Mouse (Mus musculus): ENCODE data around the gene 7420426K07Rik. TPM values are rescaled to one million over a fixed set of nuclear protein-coding genes. Genes with fewer than 3 reads are reported as not detected.

The 7420426K07Rik gene
- polyA plus RNA-seq, 1 experiment, result not detected

DNA sequence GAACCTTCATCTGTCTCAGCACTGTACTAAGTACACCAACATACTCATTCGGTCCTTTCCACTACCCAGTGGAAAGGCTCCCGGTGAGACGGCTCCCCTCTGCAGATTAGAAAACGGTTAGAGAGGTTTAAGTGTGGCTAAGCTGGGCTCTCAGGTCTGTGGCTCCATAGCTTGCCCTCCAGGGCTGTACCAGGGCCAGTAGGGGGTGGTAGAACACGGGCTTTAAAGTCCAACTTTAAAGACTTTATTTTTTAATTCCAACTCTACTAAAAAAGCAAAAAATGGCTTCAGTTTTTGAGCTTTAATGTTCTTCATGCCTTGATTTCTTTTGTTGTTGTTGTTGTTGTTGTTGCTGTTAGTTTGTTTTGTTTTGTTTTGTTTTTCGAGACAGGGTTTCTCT is 21.3 kb downstream of the 7420426K07Rik start:
- H3K4me3 ChIP-seq (ENCODE audit: extremely low read depth, insufficient read depth, insufficient read length), result no peak overlapping the region
- no peaks in the 10 kb centered on the region for H3K27me3 ChIP-seq (ENCODE audit: control insufficient read depth, insufficient read depth, low read length)
- DNase-seq (ENCODE audit: low read depth in 1 of 2, low spot score in 2 of 2), result no peak
- WGBS, result 64% methylated on average over 6 of the region's 6 CpGs
- TF ChIP-seq CTCF (IDR thresholded peaks at IDR 0.05; ENCODE audit: extremely low read depth, insufficient read depth, insufficient read length, insufficient replicate concordance), result no peak
- TF ChIP-seq POLR2A (IDR thresholded peaks at IDR 0.05; ENCODE audit: low read depth, low read length), result no peak
- H3K27ac ChIP-seq (ENCODE audit: insufficient read depth, low read length), result no peak overlapping the region
- no peaks in the 10 kb centered on the region for H3K36me3 ChIP-seq (ENCODE audit: control insufficient read depth, insufficient read depth, low read length)
- no peaks in the 10 kb centered on the region for H3K4me1 ChIP-seq (ENCODE audit: control insufficient read depth, insufficient read depth, insufficient read length)

DNA sequence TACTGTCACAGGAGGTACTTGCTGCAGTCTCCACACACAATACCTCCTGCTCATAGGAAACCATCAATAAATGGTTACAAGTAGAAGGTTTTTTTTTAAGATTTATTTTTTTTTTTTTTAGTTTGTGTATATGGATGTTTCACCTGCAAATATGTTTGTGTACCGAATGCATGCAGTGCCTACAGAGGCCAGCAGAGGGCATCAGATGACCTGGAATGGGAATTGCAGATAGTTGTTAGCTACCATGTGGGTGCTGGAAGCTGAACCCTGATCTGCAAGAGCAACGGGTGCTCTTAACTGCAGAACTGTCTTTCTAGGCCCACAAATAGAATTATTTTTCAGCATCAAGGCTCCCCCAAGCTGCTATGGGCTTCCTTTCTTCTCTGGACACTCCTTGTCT is 26.6 kb downstream of the 7420426K07Rik start:
- 85% methylated on average over 2 of the region's 2 CpGs for WGBS
- Histone ChIP-seq H3K27me3 (ENCODE audit: control insufficient read depth, insufficient read depth, low read length) (no peaks in the 10 kb centered on the region), H3K4me3 (ENCODE audit: extremely low read depth, insufficient read depth, insufficient read length) (no peak overlapping the region), H3K36me3 (ENCODE audit: control insufficient read depth, insufficient read depth, low read length) (no peaks in the 10 kb centered on the region), H3K27ac (ENCODE audit: insufficient read depth, low read length) (no peak overlapping the region), H3K4me1 (ENCODE audit: control insufficient read depth, insufficient read depth, insufficient read length) (no peaks in the 10 kb centered on the region)
- no peak for DNase-seq (ENCODE audit: low read depth in 1 of 2, low spot score in 2 of 2)
- no peak for TF ChIP-seq CTCF (IDR thresholded peaks at IDR 0.05; ENCODE audit: extremely low read depth, insufficient read depth, insufficient read length, insufficient replicate concordance)
- no peak for TF ChIP-seq POLR2A (IDR thresholded peaks at IDR 0.05; ENCODE audit: low read depth, low read length)

DNA sequence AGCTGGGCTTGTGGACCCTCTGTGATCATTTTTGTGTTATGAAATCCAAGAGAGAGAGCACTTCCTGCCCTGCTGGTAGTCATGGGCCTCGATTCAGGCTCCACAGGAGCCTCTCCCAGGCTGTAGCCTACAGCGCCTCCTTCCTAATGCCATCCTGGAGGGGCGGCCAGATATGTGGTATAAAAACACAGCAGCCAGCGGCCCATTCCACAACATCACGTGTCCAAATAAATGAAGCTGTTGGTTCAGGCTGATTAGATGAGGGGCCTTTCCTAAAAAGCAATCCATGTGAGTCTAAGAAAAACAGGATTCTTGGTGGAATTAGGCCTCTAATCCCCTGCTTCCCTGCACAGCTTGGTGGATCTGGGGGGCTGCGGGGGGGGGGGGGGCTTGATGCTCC is 30.0 kb downstream of the 7420426K07Rik start:
- DNase-seq (ENCODE audit: low read depth in 1 of 2, low spot score in 2 of 2), result no peak
- 65% methylated on average over 6 of the region's 6 CpGs for WGBS
- Histone ChIP-seq H3K4me3 (ENCODE audit: extremely low read depth, insufficient read depth, insufficient read length) (no peak overlapping the region), H3K4me1 (ENCODE audit: control insufficient read depth, insufficient read depth, insufficient read length) (no peaks in the 10 kb centered on the region), H3K27ac (ENCODE audit: insufficient read depth, low read length) (no peak overlapping the region), H3K27me3 (ENCODE audit: control insufficient read depth, insufficient read depth, low read length) (no peaks in the 10 kb centered on the region), H3K36me3 (ENCODE audit: control insufficient read depth, insufficient read depth, low read length) (no peaks in the 10 kb centered on the region)
- TF ChIP-seq POLR2A (IDR thresholded peaks at IDR 0.05; ENCODE audit: low read depth, low read length), result no peak
- no peak for TF ChIP-seq CTCF (IDR thresholded peaks at IDR 0.05; ENCODE audit: extremely low read depth, insufficient read depth, insufficient read length, insufficient replicate concordance)

DNA sequence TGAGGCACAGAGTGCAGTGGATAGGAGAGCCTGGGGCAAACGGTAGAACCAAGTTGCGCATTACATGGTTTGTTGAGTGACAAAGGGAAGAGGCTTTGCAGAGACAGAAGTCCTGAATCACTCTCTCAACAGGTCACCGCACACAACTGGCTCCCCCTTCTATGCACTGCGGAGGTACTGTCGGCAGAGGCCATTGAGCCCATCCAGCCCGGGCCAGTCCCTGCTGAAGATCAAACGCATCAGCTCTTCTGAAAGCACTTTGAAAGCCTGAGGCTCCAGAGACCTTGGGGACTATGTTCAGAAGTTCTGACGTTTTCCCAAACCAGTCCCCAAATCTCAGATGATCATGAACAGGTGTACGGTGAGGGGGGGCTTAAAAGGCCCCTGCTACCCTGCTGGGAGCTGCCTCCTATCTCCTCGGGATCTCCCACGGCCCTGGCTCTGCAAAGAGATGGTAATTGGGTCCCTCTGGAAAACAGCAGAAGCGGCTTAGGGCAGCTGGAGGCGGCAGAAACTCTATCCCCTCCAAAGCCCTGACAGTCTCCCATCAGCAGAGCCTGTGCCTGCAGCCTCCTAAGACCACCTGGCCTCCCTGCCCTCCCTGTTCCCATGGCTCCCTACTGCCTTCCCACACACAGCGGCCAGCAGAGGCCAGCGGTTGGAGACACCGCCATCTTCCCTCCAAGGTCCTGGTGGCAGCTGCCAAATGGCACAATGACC is 32.4 kb downstream of the 7420426K07Rik start:
- Histone ChIP-seq H3K4me3 (ENCODE audit: extremely low read depth, insufficient read depth, insufficient read length) (no peak overlapping the region), H3K4me1 (ENCODE audit: control insufficient read depth, insufficient read depth, insufficient read length) (no peaks in the 10 kb centered on the region), H3K36me3 (ENCODE audit: control insufficient read depth, insufficient read depth, low read length) (no peaks in the 10 kb centered on the region), H3K27ac (ENCODE audit: insufficient read depth, low read length) (no peak overlapping the region), H3K27me3 (ENCODE audit: control insufficient read depth, insufficient read depth, low read length) (no peaks in the 10 kb centered on the region)
- DNase-seq (ENCODE audit: low read depth in 1 of 2, low spot score in 2 of 2), result no peak
- WGBS, result 33% methylated on average over 16 of the region's 16 CpGs
- no peak for TF ChIP-seq POLR2A (IDR thresholded peaks at IDR 0.05; ENCODE audit: low read depth, low read length)
- no peak for TF ChIP-seq CTCF (IDR thresholded peaks at IDR 0.05; ENCODE audit: extremely low read depth, insufficient read depth, insufficient read length, insufficient replicate concordance)

DNA sequence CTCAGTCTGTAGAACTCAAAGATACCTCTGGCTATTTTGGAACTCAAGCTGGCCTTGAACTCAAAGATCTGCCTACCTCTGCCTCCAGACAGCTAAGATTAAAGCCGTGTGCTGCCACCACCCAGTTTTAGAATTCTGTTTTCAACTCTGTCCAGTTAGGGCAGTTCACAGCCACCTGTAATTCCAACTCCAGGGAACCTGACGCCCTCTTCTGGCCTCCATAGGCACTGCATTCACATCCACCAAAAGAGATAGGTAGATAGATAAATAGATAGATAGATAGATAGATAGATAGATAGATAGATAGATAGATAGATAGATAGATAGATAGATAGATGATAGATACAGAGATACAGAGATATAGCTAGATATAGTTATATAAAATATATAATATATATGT is 36.4 kb downstream of the 7420426K07Rik start:
- no peaks in the 10 kb centered on the region for H3K36me3 ChIP-seq (ENCODE audit: control insufficient read depth, insufficient read depth, low read length)
- TF ChIP-seq POLR2A (IDR thresholded peaks at IDR 0.05; ENCODE audit: low read depth, low read length), result no peak
- no peak for TF ChIP-seq CTCF (IDR thresholded peaks at IDR 0.05; ENCODE audit: extremely low read depth, insufficient read depth, insufficient read length, insufficient replicate concordance)
- no peaks in the 10 kb centered on the region for H3K4me1 ChIP-seq (ENCODE audit: control insufficient read depth, insufficient read depth, insufficient read length)
- no peak overlapping the region for H3K4me3 ChIP-seq (ENCODE audit: extremely low read depth, insufficient read depth, insufficient read length)
- H3K27me3 ChIP-seq (ENCODE audit: control insufficient read depth, insufficient read depth, low read length), result no peaks in the 10 kb centered on the region
- 34% methylated on average over 2 of the region's 2 CpGs for WGBS
- no peak overlapping the region for H3K27ac ChIP-seq (ENCODE audit: insufficient read depth, low read length)
- no peak for DNase-seq (ENCODE audit: low read depth in 1 of 2, low spot score in 2 of 2)

DNA sequence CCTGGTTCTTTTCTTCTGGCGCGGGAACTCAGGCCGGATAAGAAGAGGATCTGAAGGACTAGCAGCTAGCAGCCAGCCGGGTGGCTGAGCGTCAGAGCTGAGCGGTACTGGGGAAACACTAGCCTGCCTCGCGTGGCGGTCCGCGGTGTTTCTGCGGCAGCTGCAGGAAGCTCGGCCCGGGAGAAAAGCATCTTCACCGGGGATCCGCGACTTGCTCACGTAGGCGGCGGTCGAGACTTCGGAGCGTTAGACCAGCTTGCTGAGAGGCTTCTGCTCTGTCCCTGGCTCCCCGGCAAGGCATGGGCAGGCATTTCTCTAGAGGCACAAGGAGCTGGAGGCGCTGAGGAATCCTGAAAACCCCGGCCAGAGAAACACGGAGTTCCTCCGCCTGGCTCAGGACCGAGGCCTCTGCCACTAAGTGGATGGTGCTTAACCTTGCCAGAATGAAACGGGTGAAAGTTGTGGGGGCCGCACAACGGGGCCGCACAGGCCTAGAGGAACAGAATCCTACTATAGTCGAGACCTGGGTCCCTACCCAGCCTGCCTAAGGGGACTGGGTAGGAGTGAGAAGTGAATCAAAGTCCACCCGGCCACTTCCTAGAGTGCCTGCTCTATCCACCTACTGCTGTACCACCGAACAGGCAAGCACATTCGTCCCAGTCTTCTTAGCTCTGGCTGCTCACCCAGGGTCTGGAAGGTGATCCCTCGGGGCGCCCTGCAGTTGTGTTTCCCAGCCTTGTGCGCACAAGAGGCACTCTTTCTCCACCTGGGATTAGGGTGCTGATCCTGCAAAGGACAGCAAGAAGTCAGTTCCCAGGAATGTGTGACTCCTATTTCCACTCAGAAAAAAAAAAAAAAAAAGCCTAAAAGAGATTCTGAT is 49.5 kb downstream of the 7420426K07Rik start:
- no peak overlapping the region for H3K27ac ChIP-seq (ENCODE audit: insufficient read depth, low read length)
- peaks cover 41% of the 10 kb centered on the region for H3K27me3 ChIP-seq (ENCODE audit: control insufficient read depth, insufficient read depth, low read length)
- DNase-seq (ENCODE audit: low read depth in 1 of 2, low spot score in 2 of 2), result no peak
- TF ChIP-seq POLR2A (IDR thresholded peaks at IDR 0.05; ENCODE audit: low read depth, low read length) (no peak), CTCF (IDR thresholded peaks at IDR 0.05; ENCODE audit: extremely low read depth, insufficient read depth, insufficient read length, insufficient replicate concordance) (no peak)
- H3K4me1 ChIP-seq (ENCODE audit: control insufficient read depth, insufficient read depth, insufficient read length), result peaks cover 7% of the 10 kb centered on the region; the same call in 1 of the 2 replicates
- WGBS, result 3% methylated on average over 40 of the region's 40 CpGs
- no peaks in the 10 kb centered on the region for H3K36me3 ChIP-seq (ENCODE audit: control insufficient read depth, insufficient read depth, low read length)
- H3K4me3 ChIP-seq (ENCODE audit: extremely low read depth, insufficient read depth, insufficient read length), result no peak overlapping the region
